Mouse (Mus musculus) cortical plate, adult 2 months (tissue): ENCODE results near the gene Rab3gap2.

Source experiments
- CTCF ChIP-seq: fragments of 200-500 bp; IDR thresholded peaks from 2 replicates; pipeline ENCODE4 v1.5.1; 2011; ENCODE audit warnings: mild to moderate bottlenecking, control low read depth, low read length; ENCODE audit not compliant: insufficient read depth; ENCODE audit errors: extremely low read depth
- POLR2A ChIP-seq: fragments of 200-500 bp; IDR thresholded peaks from 2 replicates; pipeline ENCODE4 v1.6.1; 2011; ENCODE audit warnings: mild to moderate bottlenecking, low read length, control low read depth; ENCODE audit not compliant: insufficient read depth; ENCODE audit errors: extremely low read depth

DNA sequence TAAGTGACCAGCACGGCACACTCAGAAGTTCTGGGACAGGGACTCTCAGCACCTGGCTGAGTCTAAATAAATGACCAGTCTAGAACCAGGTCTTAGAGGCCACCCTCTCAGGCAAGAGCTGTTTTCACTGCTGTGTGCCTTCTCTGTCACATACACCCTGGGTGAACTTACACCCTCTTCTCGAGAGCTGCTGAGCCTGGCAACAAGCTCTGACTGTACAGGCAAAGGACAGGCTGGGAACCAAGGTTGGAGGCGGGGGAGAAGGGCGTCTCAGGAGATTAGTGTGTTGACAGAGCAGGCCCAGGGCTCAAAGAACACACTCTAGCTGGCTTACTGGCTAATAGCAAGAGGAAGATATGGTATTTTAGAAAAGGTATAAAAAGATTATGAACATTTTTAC lies 105.0 kb downstream of the Rab3gap2 start:
- no peak for TF ChIP-seq CTCF
- TF ChIP-seq POLR2A: no peak
